Mouse (Mus musculus): Measurements from ENCODE around the gene Dst.

The Dst gene

DNA sequence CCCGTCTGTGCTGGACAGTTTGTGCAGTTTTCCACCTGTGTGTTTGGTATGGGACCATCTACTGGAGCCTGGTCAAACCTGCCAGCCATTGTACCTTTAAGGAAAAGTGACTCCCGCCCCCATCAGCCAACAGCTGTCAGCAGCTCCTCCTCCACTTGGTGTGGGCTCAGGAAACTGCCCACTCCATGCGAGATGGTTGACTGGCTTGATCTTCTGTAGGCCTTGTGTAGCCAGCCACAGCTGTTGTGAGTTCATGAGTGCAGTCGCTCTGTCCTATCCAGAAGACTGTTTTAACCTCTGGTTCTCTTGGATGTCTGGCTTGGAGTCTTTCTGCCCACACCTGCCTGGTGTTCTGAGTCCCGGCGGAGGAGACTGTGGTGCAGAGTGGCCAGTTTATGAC is 117.9 kb downstream of the Dst start:
- no peak for DNase-seq (ENCODE audit: low spot score in 2 of 2)

DNA sequence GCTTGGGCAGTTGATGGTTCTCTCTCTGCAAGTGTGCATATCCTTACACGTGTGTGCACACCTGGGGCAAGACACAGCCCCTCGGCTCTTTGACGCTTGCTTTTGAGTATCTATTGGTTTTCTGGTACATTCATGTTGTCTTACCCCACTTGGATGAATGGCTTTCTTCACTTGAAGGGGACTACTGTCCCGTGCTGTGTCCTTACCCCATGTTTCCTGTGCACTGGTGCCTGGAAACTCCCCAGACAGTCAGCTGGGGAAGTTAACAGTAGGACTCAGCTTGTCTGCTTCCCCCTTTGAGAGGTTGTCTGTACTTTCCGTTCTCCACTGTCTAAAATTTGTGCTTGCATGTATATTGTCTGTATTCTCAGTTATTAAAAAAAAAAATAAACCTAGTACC is 120.7 kb downstream of the Dst start:
- DNase-seq (ENCODE audit: low spot score in 2 of 2) = no peak

DNA sequence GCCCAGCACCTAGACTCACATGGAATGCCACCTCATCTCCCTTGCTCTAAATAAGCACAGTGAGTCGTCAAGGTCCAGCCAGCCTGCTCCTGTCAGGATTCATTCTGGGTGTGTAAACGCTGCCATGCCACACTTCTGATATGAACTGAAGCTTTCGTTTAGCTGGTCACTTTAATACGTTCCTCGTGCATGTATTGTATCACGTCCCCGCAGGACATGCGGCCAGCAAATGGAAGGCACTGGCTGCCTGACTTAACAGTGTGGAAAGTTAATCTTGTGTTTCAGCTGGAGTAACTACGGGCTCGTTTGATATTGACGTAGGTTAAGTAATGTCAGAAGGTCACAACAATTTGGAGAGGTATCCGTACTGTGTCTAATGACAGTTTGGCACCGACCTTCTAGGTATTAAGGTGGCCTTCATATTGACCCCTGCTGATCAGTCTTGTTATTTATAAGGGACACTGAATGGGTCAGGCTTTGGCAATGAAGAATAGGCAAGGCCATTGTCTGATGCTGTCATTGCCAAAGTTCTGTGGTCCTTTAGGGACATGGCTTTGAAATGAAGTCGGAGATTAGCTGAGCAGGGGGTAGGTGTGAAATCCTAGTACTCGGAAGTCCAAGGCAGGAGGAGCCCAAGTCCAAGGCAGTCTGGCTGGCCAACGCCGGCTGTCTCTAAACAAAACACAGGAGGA is 122.5 kb downstream of the Dst start:
- DNase-seq (ENCODE audit: low spot score in 2 of 2) = no peak

- DNase-seq (ENCODE audit: low spot score in 2 of 2) = no peak
Observed at GRCm38 (mm10) chr1:34033052-34033451, 125.0 kb downstream of the Dst start.

- no peak for DNase-seq (ENCODE audit: low spot score in 2 of 2)
Observed at GRCm38 (mm10) chr1:34033478-34033877, 125.5 kb downstream of the Dst start.

- DNase-seq (ENCODE audit: low spot score in 2 of 2) = no peak
Observed at GRCm38 (mm10) chr1:34033958-34034357, 125.9 kb downstream of the Dst start.

- DNase-seq (ENCODE audit: low spot score in 2 of 2) = no peak
Observed at GRCm38 (mm10) chr1:34036111-34036510, 128.1 kb downstream of the Dst start.

DNA sequence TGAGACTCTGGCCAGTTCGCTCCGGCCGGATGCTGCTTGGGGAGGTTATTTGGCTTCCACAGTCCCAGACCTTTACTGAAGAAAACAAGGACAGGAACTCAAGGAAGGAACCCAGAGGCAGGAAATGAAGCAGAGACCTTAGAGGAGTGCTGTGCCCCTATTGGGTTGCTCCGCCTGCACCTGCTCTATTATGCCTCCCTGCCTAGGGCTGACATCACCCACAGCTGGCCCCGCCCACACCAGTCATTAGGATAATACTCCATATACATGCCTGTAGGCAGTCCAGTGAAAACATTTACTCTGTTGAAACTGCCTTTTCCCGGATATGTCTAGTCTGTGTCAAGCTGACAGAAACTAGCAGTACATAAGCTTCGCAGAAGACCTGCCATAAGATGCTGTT is 130.5 kb downstream of the Dst start:
- no peak for DNase-seq (ENCODE audit: low spot score in 2 of 2)

DNA sequence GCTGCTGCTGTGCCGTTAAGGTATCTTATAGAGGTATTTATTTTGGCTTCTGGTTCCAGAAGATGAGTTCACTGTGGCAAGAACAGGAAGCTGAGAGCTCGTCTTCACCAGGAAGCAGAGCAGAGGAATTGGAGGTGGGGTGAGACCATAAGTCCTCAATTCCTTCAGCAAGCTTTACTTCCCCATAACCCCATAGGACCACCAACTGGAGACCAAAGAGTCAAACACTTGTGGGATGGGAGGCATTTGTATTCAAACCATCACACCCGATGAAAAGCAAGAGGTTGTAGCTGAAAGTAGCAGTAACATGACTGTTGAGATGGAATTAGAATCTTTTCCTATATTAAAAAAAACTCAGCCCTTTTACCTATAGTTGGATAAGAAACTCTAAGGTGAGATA is 132.0 kb downstream of the Dst start:
- no peak for DNase-seq (ENCODE audit: low spot score in 2 of 2)

DNA sequence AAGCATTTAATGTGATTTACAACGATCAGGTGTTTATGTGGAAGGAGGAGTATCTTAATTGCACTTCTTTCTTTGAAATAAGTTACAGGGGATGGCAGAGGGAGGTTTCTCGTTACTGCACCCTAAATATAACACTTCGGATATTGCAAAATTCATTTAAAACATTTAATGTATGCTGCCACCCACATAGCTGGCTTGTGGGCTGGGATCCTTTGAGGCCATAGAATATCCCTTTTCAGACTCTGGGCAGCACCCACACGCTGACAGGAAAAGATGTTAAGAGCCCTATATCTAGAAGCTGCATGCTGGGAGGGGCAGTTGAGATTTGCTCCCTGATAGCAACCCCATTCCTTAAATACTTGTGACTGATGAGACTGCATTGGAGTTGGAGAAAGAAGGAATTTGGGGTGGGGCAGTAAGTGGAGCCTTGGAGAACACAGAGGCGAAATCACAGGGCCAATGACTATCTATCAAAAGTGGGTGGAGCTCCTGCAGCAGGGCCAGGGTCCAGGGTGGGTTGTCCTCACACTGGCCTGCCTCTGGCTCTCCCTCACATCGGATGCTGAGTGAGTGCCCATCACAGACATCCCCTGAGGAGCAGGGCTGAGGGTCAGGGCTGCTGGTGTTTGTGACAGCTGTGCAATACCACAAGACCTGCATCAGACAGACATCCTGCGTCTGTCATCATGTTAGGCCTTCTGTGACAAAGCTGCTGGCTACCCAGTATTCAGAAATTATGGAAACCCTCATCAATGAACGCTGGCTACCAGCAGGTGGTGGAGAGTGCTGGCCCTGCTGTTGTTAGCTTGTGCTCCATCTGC is 133.1 kb downstream of the Dst start:
- no peak for DNase-seq (ENCODE audit: low spot score in 2 of 2)

- DNase-seq (ENCODE audit: low spot score in 2 of 2) = no peak
Observed at GRCm38 (mm10) chr1:34042299-34042698, 134.3 kb downstream of the Dst start.

GRCm38 (mm10) chr1:34043327-34043726 is 135.3 kb downstream of the Dst start:
- no peak for DNase-seq (ENCODE audit: low spot score in 2 of 2)

- no peak for DNase-seq (ENCODE audit: low spot score in 2 of 2)
Observed at GRCm38 (mm10) chr1:34043836-34044550, 136.0 kb downstream of the Dst start.

- DNase-seq (ENCODE audit: low spot score in 2 of 2) = no peak
Observed at GRCm38 (mm10) chr1:34044675-34045074, 136.7 kb downstream of the Dst start.

DNA sequence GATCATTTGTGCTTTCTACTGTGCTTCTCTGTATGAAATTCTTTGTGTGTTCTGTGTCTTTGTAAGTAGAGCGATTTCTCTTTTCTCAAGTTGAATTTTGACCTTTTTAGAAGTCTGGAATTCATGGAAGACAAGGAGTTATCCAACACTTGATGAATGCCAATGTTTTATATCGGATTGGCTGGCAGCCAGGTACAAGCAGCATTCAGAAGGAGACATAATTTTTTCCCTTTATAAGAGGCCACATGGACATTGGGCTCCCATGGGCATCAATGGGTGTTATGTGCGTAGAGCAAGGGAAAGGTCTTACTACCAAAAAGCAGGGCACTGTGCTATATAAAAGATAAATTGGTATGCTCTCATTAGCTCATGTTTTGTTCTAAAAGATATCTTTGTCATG is 139.3 kb downstream of the Dst start:
- no peak for DNase-seq (ENCODE audit: low spot score in 2 of 2)

DNA sequence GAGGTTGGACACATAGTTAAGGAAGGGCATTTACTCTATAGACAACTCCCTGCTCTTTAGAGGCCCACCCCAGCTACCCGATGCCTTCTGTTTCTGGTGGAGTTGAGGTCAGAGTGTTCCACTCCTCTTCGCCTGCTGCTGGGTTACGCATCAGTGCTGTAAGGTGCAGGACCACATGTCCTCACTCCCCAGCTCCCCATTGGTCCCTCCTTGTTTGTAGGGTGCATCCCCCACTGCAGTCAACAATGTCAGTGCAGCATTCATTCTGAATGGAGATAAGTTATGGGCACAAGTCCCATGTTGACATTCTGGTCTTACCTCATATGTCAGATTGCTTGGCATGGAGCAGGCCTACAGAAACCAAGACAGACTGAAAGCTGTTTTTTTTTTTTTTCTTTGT is 143.2 kb downstream of the Dst start:
- DNase-seq (ENCODE audit: low spot score in 2 of 2) = no peak

- DNase-seq (ENCODE audit: low spot score in 2 of 2) = no peak
Observed at GRCm38 (mm10) chr1:34052422-34052821, 144.4 kb downstream of the Dst start.

- DNase-seq (ENCODE audit: low spot score in 2 of 2) = no peak
Observed at GRCm38 (mm10) chr1:34054970-34055369, 146.9 kb downstream of the Dst start.

DNA sequence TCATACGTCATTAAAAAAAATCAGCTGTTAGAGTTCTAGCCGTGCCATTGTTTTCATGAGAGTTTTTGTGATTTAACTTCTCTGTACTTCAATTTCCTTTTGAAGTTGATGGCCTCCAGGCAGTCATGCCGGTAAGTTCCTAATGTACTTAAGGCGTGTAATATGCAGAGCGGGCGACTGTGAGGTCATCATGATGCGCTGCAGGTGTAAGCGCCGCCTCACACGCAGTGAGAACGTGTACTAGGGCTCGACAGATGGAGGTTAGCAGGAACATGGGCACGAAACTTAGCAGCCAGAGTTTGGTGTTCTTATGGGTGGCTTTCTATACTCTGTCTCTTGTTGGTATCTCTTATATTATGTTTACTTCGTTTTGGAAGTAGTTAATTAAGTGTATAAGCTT is 148.6 kb downstream of the Dst start:
- DNase-seq (ENCODE audit: low spot score in 2 of 2) = no peak

GRCm38 (mm10) chr1:34059231-34059630 is 151.2 kb downstream of the Dst start:
- no peak for DNase-seq (ENCODE audit: low spot score in 2 of 2)

GRCm38 (mm10) chr1:34060446-34060845 is 152.4 kb downstream of the Dst start:
- DNase-seq (ENCODE audit: low spot score in 2 of 2) = no peak

GRCm38 (mm10) chr1:34061078-34061477 is 153.1 kb downstream of the Dst start:
- peak; percentile 51 to 65 for DNase-seq (ENCODE audit: low spot score in 2 of 2)

GRCm38 (mm10) chr1:34061860-34062259 is 153.8 kb downstream of the Dst start:
- no peak for DNase-seq (ENCODE audit: low spot score in 2 of 2)

Data from thymus, postnatal 10 days (tissue).